Mouse (Mus musculus) liver, postnatal 0 days (tissue): ENCODE results near the gene Acsm1. TPM values are rescaled to one million over a fixed set of nuclear protein-coding genes. Genes with fewer than 3 reads are reported as not detected.

Experiments
- ATAC-seq: fragments of 200-750 bp; cut with Nextera tagmentation; 2 replicates; pipeline ENCODE4 v1.8.0; 2017; ENCODE audit warnings: mild to moderate bottlenecking, moderate library complexity
- DNase-seq: peaks from one replicate; pipeline ENCODE4 v3.0.0-alpha.2; 2016
- H3K27ac ChIP-seq: fragments of 300-500 bp; sonication (generic); 2 replicates; pipeline ENCODE4 v1.5.1; 2014; ENCODE audit warnings: antibody characterized with exemption, moderate library complexity, mild to moderate bottlenecking, low read depth
- H3K27me3 ChIP-seq: fragments of 300-500 bp; sonication (generic); 2 replicates; pipeline ENCODE4 v1.6.1; 2014; ENCODE audit warnings: low read length, control low read depth, mixed read lengths; ENCODE audit not compliant: insufficient read depth
- H3K36me3 ChIP-seq: fragments of 300-500 bp; sonication (generic); replicated peaks from 2 replicates; pipeline ENCODE4 v1.6.1; 2014; ENCODE audit warnings: mild to moderate bottlenecking, control low read depth, low read length, moderate library complexity, mixed read lengths; ENCODE audit not compliant: insufficient read depth
- H3K4me1 ChIP-seq: fragments of 300-500 bp; sonication (generic); 2 replicates; pipeline ENCODE4 v1.6.1; 2014; ENCODE audit warnings: antibody characterized with exemption, mild to moderate bottlenecking, control low read depth; ENCODE audit not compliant: insufficient read depth
- H3K4me2 ChIP-seq: fragments of 300-500 bp; sonication (generic); 2 replicates; pipeline ENCODE4 v1.6.1; 2014; ENCODE audit warnings: low read depth, mild to moderate bottlenecking, low read length, moderate library complexity, mixed read lengths
- H3K4me3 ChIP-seq: fragments of 300-500 bp; sonication (generic); 2 replicates; pipeline ENCODE4 v1.5.1; 2014; ENCODE audit warnings: low read depth, low read length
- H3K9ac ChIP-seq: fragments of 300-500 bp; sonication (generic); replicated peaks from 2 replicates; pipeline ENCODE4 v1.6.1; 2014; ENCODE audit warnings: mild to moderate bottlenecking, moderate library complexity
- H3K9me3 ChIP-seq: fragments of 300-500 bp; sonication (generic); 2 replicates; pipeline ENCODE4 v1.6.1; 2016; ENCODE audit warnings: mild to moderate bottlenecking, control low read depth, low read length, mixed read lengths
- CTCF ChIP-seq: sonication (generic); IDR thresholded peaks from 2 replicates; pipeline ENCODE4 v1.5.1; 2016; ENCODE audit warnings: antibody characterized with exemption, low read depth
- EP300 ChIP-seq: IDR thresholded peaks from 2 replicates; pipeline ENCODE4 v1.6.1; 2016; ENCODE audit warnings: antibody characterized with exemption, low read depth, mild to moderate bottlenecking
- WGBS: fragments of 180-500 bp; shearing (Covaris S2); extraction: QIAGEN DNeasy Blood & Tissue Kit; methylation state at CpG from one replicate; pipeline ENCODE4 v1.1.7; 2014; ENCODE audit not compliant: insufficient replicate concordance; 5-methylcytosine and 5-hydroxymethylcytosine counted together
- polyA plus RNA-seq: library from polyadenylated mRNA; unstranded; fragments of >200 nt; fragmentation: Nextera tagmentation; extraction: Ambion mirVana; gene quantifications from 2 replicates; pipeline ENCODE4 v1.2.1, GENCODE M21; 2015

Acsm1 gene
- polyA plus RNA-seq, 1 experiment from 2014 or later, result 74.6 TPM

GRCm38 (mm10) chr7:119642307-119642706 is 35.5 kb downstream of the Acsm1 start:
- WGBS, result 65% methylated on average over 5 of the region's 5 CpGs

GRCm38 (mm10) chr7:119667893-119668292 is 61.1 kb downstream of the Acsm1 start:
- DNase-seq, result no peak
- H3K27ac ChIP-seq, result peak overlapping the region; percentile 45
- H3K36me3 ChIP-seq, result no peaks in the 10 kb centered on the region
- peak; percentile 69 for ATAC-seq
- H3K27me3 ChIP-seq, result no peaks in the 10 kb centered on the region
- WGBS, result 56% methylated on average over 3 of the region's 3 CpGs
- no peak overlapping the region for H3K9ac ChIP-seq
- H3K4me2 ChIP-seq, result no peak overlapping the region
- no peaks in the 10 kb centered on the region for H3K9me3 ChIP-seq
- H3K4me1 ChIP-seq, result no peaks in the 10 kb centered on the region
- H3K4me3 ChIP-seq, result no peak overlapping the region
- TF ChIP-seq CTCF (no peak), EP300 (peak; percentile 43; the same call in 1 of the 2 replicates)

More at GRCm38 (mm10) chr7:119642307-119642706, 35.5 kb downstream of the Acsm1 start:
- H3K27me3 ChIP-seq, result no peaks in the 10 kb centered on the region
- H3K4me3 ChIP-seq, result no peak overlapping the region
- peaks cover 4% of the 10 kb centered on the region; the same call in 1 of the 2 replicates for H3K4me1 ChIP-seq
- H3K36me3 ChIP-seq, result no peaks in the 10 kb centered on the region
- no peak overlapping the region for H3K4me2 ChIP-seq
- DNase-seq, result no peak
- ATAC-seq, result no peak
- no peak overlapping the region for H3K9ac ChIP-seq
- H3K27ac ChIP-seq, result no peak overlapping the region
- TF ChIP-seq CTCF (no peak), EP300 (no peak)
- no peaks in the 10 kb centered on the region for H3K9me3 ChIP-seq

- H3K9ac ChIP-seq, result no peak overlapping the region
- 55% methylated on average over 5 of the region's 5 CpGs for WGBS
- H3K9me3 ChIP-seq, result no peaks in the 10 kb centered on the region
- no peak overlapping the region for H3K4me2 ChIP-seq
- no peaks in the 10 kb centered on the region for H3K36me3 ChIP-seq
- no peaks in the 10 kb centered on the region for H3K27me3 ChIP-seq
- no peak overlapping the region for H3K27ac ChIP-seq
- H3K4me3 ChIP-seq, result no peak overlapping the region
- TF ChIP-seq EP300, result no peak
- TF ChIP-seq CTCF, result no peak
- DNase-seq, result peak; percentile 18
- peak; percentile 73 for ATAC-seq
- H3K4me1 ChIP-seq, result no peaks in the 10 kb centered on the region
These were observed 63.6 kb downstream of the Acsm1 start for GRCm38 (mm10) chr7:119670395-119670794.

GRCm38 (mm10) chr7:119670925-119671324 is 64.1 kb downstream of the Acsm1 start:
- no peaks in the 10 kb centered on the region for H3K9me3 ChIP-seq
- ATAC-seq, result peak; percentile 69
- H3K4me3 ChIP-seq, result no peak overlapping the region
- DNase-seq, result peak; percentile 39
- H3K4me1 ChIP-seq, result no peaks in the 10 kb centered on the region
- no peaks in the 10 kb centered on the region for H3K36me3 ChIP-seq
- no peak overlapping the region for H3K4me2 ChIP-seq
- WGBS, result 41% methylated on average over 6 of the region's 6 CpGs
- H3K27me3 ChIP-seq, result no peaks in the 10 kb centered on the region
- H3K9ac ChIP-seq, result no peak overlapping the region
- no peak overlapping the region for H3K27ac ChIP-seq
- TF ChIP-seq EP300 (no peak), CTCF (peak; percentile 60)

GRCm38 (mm10) chr7:119673465-119673864 is 66.6 kb downstream of the Acsm1 start:
- H3K9ac ChIP-seq, result no peak overlapping the region
- 18% methylated on average over 6 of the region's 6 CpGs for WGBS
- peak; percentile 36 for DNase-seq

GRCm38 (mm10) chr7:119680107-119680506 is 73.3 kb downstream of the Acsm1 start:
- TF ChIP-seq EP300 (no peak), CTCF (no peak)
- DNase-seq (no peak), ATAC-seq (no peak)
- no peaks in the 10 kb centered on the region for H3K36me3 ChIP-seq
- no peak overlapping the region for H3K9ac ChIP-seq
- 69% methylated on average over 8 of the region's 8 CpGs for WGBS
- no peaks in the 10 kb centered on the region for H3K27me3 ChIP-seq
- H3K27ac ChIP-seq, result no peak overlapping the region
- no peak overlapping the region for H3K4me3 ChIP-seq
- no peaks in the 10 kb centered on the region for H3K9me3 ChIP-seq
- no peak overlapping the region for H3K4me2 ChIP-seq
- H3K4me1 ChIP-seq, result no peaks in the 10 kb centered on the region

More at GRCm38 (mm10) chr7:119673465-119673864, 66.6 kb downstream of the Acsm1 start:
- Histone ChIP-seq H3K4me3 (no peak overlapping the region), H3K27ac (no peak overlapping the region), H3K27me3 (no peaks in the 10 kb centered on the region), H3K9me3 (no peaks in the 10 kb centered on the region), H3K4me1 (no peaks in the 10 kb centered on the region), H3K4me2 (no peak overlapping the region), H3K36me3 (no peaks in the 10 kb centered on the region)
- peak; percentile 41; the same call in 1 of the 2 replicates for ATAC-seq
- peak; percentile 87 for TF ChIP-seq CTCF
- TF ChIP-seq EP300, result no peak

GRCm38 (mm10) chr7:119682699-119683098 is 75.9 kb downstream of the Acsm1 start:
- DNase-seq, result no peak
- Histone ChIP-seq H3K27me3 (no peaks in the 10 kb centered on the region), H3K4me3 (no peak overlapping the region), H3K27ac (no peak overlapping the region), H3K36me3 (no peaks in the 10 kb centered on the region), H3K9me3 (no peaks in the 10 kb centered on the region), H3K4me1 (no peaks in the 10 kb centered on the region), H3K9ac (no peak overlapping the region), H3K4me2 (no peak overlapping the region)
- ATAC-seq, result no peak
- 58% methylated on average over 4 of the region's 4 CpGs for WGBS
- no peak for TF ChIP-seq EP300
- TF ChIP-seq CTCF, result no peak
